Mouse (Mus musculus) gastrocnemius, postnatal 4 days (tissue): ENCODE results near the gene Asb17. TPM values are rescaled to one million over a fixed set of nuclear protein-coding genes. Genes with fewer than 3 reads are reported as not detected.
"Not testable (repeated sequence)": the region's sequence is repeated elsewhere in the genome, so short reads cannot be mapped to it uniquely, and the experiment has no call there.

Experiments used
- DNase-seq, 2 experiments: peaks; one replicate each; pipeline ENCODE4 v3.0.0; 2021 to 2022; ENCODE audit warnings: low spot score in 2 of 2, mixed read lengths in 2 of 2
- total RNA-seq, 2 experiments: library from RNA; stranded (reverse); gene quantifications; 2 replicates each; pipeline ENCODE4 v1.2.3; 2021

Asb17 gene
- total RNA-seq, 2 experiments from 2014 or later: not detected

- DNase-seq: no peak
Observed at GRCm38 (mm10) chr3:153831873-153832653, 11.9 kb upstream of the Asb17 start.

- no peak for DNase-seq
Observed at GRCm38 (mm10) chr3:153832654-153832945, 11.4 kb upstream of the Asb17 start.

GRCm38 (mm10) chr3:153834071-153834470, 9.9 kb upstream of the Asb17 start:
- no peak for DNase-seq

- DNase-seq: peak; percentile 53 to 81
Observed at GRCm38 (mm10) chr3:153835455-153836086, 8.4 kb upstream of the Asb17 start.

- DNase-seq: no peak
Observed at GRCm38 (mm10) chr3:153836316-153836715, 7.7 kb upstream of the Asb17 start.

- DNase-seq: no peak
Observed at GRCm38 (mm10) chr3:153837593-153837992, 6.4 kb upstream of the Asb17 start.

GRCm38 (mm10) chr3:153844757-153845156, 748 bp downstream of the Asb17 start:
- no peak for DNase-seq

- no peak for DNase-seq
Observed at GRCm38 (mm10) chr3:153845500-153845899, 1.5 kb downstream of the Asb17 start.

GRCm38 (mm10) chr3:153846109-153846508, 2.1 kb downstream of the Asb17 start:
- no peak for DNase-seq

- DNase-seq: no peak
Observed at GRCm38 (mm10) chr3:153847207-153847733, 3.3 kb downstream of the Asb17 start.

GRCm38 (mm10) chr3:153849368-153850015, 5.5 kb downstream of the Asb17 start:
- no peak for DNase-seq

- no peak for DNase-seq
Observed at GRCm38 (mm10) chr3:153850759-153851158, 6.8 kb downstream of the Asb17 start.

GRCm38 (mm10) chr3:153852266-153852665, 8.3 kb downstream of the Asb17 start:
- no peak for DNase-seq

- DNase-seq: no peak
Observed at GRCm38 (mm10) chr3:153858350-153859001, 14.5 kb downstream of the Asb17 start.

- DNase-seq: not testable (repeated sequence)
Observed at GRCm38 (mm10) chr3:153860392-153860791, 16.4 kb downstream of the Asb17 start.

GRCm38 (mm10) chr3:153863816-153864215, 19.8 kb downstream of the Asb17 start:
- no peak for DNase-seq

- DNase-seq: no peak
Observed at GRCm38 (mm10) chr3:153864636-153865429, 20.8 kb downstream of the Asb17 start.

- no peak for DNase-seq
Observed at GRCm38 (mm10) chr3:153867149-153868136, 23.4 kb downstream of the Asb17 start.

- DNase-seq: no peak
Observed at GRCm38 (mm10) chr3:153871396-153871795, 27.4 kb downstream of the Asb17 start.

- DNase-seq: no peak
Observed at GRCm38 (mm10) chr3:153886296-153886695, 42.3 kb downstream of the Asb17 start.
